Mouse (Mus musculus) heart, adult 2 months (tissue): ENCODE results near the gene Ntf3.

Experiments used
- CTCF ChIP-seq: fragments of 200-600 bp; IDR thresholded peaks from 2 replicates; pipeline ENCODE4 v1.8.1; 2022; ENCODE audit warnings: antibody characterized with exemption, mild to moderate bottlenecking, moderate library complexity
- EP300 ChIP-seq: fragments of 200-500 bp; IDR thresholded peaks from 2 replicates; pipeline ENCODE4 v1.6.1; 2011; ENCODE audit warnings: low read depth, low read length, control low read depth; ENCODE audit not compliant: insufficient read depth
- POLR2A ChIP-seq: fragments of 200-500 bp; IDR thresholded peaks from 2 replicates; pipeline ENCODE4 v1.6.1; 2011; ENCODE audit warnings: mild to moderate bottlenecking, low read depth, low read length, control low read depth; ENCODE audit not compliant: insufficient read depth

- TF ChIP-seq POLR2A (peak; percentile 51), CTCF (no peak), EP300 (0 out of 2 replicates have a peak, but pooled peaks have one; percentile 52)
These were observed at the start of gene Ntf3 for GRCm38 (mm10) chr6:126166548-126167207.
